Mouse (Mus musculus) embryo, embryonic 11.5 days (tissue): ENCODE measurements around the gene Lcp1.

Source experiments
- DNase-seq: peaks from one replicate; pipeline ENCODE4 v3.0.0-alpha.2; 2012; ENCODE audit warnings: low read depth, low spot score

Gene Lcp1

DNA sequence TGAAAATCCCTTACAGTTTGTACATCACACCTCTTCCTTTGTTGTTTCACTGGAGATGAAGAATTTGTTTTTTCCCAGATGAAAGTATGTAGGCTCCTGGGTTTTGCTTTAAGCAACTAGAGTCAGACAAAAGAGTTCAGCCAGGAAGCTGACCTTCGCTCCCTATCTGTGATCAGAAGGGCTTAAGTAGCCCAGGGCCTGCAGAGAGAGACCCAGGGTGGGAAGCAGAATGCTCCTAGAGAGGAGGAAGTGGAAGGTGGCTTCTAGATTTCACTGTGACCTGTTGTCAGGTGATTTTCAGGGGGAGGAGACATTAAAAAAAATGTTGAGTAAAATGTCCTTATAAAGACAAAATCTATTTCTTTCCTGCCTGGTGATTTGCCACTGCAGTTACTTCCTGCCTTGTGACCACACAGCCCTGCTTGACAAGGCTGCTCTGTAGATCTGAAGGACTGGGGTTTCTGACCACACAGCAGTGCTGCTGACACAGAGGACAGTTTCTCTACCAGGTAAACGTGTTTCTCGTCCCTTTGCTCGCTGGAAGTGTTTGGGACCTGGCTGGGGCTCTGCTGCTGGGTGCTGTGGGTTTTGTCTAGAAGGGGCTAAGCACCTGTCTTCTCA, 45.6 kb downstream of the Lcp1 start:
- DNase-seq, result no peak

DNA sequence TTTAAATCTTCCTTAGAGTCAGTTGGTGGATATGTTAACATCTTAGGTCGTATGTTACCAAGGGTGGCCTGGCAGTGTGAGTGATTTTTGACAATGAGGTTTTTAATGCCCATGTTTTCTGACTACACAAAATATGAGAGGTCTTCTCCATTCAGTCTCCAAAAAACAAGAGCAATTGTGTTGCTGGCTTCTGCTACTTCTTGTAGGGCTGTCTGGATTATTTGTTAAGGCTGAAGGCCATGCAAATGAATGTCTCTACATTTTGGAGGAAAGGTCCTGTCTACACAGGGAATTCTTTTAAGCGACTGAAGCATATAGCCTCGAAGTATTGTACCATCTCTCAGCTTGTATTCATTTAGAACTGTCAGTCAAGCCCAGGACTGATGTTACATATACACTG, 46.5 kb downstream of the Lcp1 start:
- no peak for DNase-seq

DNA sequence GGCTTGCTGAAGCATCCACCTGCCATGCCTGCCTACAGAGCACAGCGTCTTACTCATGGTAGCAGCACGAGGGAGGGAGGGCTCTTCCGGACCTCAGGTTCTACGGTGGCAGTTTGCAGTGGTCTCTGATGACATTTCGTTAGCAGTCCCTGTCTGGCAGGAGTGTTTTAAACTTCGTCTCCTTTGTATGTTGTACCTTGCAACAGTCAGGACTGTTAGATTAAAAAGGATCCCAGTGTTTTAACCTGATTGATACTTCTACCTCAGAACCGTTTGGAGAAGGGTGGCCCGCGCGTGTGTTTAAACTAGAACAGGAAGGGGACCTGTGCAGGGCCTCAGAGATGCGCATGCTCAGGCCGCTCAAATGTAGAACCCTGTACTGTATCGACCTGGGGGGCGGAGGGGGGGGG, 47.5 kb downstream of the Lcp1 start:
- no peak for DNase-seq

DNA sequence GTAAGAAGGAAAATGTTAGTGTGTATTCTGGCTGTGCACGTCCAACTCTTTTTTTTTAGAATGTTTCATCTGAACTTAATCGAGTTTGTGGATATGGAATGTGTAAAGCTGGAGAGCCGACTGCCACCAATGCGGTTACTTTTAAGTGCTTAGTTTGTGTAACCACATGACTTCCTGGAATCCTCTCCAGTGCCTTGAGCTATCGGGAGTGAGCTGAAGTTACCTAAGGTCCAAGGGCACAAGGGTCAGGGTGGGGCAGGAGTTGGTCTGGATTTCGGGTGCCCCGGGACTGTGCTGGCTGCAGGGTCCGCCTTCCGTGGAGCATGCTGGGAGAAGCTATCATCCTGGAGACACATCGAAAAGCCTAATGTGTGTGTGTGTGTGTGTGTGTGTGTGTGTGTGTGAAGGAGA, 47.9 kb downstream of the Lcp1 start:
- no peak for DNase-seq

DNA sequence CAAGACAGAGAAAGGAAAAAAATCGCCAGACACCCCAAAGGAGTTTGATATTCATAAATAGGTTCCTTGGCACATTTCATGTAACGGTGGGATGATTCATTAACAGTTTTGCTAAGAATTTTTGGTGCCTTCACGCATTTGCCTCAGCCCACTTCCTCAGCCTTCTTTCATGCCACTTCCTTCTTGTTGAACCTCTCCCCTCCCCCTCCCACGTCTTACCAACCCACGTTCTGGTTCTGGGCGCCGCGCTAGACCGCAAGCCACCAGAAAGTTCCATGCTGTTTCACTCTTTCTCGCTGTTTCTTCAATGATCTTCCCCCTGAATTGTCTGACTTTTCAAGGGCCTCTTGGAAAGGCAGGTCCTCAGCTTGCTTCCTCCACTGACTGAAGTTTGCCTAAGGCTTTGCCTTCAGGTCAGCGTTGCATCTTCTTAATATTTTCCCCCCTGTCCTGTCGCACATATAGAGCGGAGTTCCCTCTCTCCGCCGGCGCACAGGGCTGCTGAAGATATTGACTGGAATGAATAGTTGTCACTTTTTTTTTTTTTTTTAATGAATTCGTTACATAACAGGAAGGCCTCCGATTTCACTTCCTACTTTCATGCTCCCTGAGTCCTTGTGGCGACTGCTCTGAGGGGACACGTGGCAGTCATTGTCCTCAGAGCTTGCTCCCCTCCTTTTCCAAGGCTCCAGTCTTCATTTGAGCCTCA, 48.5 kb downstream of the Lcp1 start:
- no peak for DNase-seq

DNA sequence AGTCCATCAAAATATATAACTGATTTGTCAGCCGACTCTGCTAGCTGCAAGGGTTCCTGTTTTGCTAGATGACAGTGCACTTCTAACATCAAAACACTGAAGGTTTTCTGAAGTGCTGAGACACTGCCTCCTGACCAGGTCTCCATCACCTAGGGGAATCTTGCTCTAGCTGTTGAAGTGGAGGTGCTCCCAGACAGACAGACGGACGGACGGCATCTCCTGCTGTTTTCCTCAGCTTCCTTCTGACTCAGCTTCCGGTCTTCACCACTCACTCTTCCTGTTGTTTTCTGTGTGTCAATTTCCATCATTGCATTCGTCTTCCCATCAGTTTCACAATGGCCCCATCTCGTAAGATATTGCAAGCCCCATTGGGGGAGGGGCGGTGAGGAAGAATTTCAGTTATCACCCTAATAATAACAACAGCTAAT, 49.7 kb downstream of the Lcp1 start:
- DNase-seq, result no peak

DNA sequence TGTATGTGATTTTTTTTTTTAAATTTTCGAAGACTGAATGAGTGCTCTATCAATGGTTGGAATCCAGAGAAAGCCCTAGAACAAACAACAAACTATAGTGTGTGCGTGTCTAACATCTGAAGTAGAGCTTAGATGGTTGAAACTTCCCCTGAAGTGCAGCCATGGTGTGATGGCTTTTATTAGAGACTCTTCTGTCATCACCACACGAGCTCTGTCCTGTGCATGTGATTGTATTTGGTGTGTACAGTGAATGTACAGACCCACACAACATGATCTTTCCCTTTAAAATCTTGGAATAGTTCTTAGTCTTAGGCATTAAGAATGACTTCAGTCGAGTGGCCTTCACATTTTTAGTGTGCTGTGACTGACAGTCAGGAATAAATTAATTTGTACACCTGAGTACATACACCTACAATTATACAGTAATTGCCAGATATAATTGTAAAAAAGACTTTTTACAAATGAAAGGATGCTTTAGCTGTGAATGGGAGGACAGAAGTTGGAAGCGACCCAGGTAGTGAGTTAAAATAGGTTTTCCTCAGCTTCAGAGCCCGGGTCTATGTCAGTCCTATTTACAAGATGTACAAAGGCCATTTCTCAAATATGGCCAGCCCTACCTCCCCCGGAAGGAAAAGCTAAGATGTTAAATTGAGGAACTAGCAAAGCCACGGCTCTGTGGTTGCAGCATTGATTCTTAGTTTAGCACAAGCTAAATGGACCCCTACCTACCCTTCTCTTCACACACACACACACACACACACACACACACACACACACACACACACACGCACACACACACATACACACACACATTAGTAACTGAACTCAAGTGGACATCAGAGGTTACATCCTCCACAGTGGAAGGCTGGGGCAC, 50.4 kb downstream of the Lcp1 start:
- DNase-seq, result no peak

DNA sequence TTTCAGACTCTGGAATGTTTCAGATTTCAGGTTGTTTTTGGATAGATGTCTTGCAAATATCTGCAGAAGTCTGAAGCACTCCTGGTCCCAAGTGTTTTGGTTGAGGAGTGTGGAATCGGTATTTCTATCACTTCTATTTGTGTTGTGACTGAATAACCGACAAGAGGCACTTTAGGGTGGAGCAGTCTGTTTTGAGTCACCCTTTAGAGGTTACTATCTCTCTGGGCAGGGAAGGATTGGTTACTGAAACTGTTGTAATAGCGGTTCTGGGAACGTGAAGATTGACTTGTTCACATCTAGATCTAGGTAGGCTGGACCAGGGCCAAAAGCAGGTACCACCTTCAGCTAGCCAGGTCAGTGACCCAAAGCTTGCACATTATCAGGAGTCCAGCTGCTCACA, 51.5 kb downstream of the Lcp1 start:
- DNase-seq, result no peak

DNA sequence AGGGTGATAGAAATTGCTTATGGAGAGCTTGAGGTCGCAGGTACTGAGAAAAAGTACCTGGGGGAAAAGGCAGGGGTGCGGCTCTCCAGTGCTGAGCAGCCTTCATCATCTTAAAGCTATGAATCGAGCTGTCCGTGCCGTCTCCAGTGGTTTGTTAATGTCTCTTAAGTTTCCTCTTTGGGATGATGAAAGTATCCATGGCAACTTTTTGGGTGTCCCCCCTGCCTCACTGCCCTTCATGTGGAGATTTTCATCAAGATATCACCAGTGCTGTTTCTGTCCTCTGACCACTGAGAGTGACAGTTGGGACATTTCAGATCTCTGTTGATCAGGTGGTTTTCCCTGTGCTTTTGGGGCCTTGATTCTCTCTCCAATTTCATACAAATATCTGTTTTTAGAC, 51.9 kb downstream of the Lcp1 start:
- no peak for DNase-seq

DNA sequence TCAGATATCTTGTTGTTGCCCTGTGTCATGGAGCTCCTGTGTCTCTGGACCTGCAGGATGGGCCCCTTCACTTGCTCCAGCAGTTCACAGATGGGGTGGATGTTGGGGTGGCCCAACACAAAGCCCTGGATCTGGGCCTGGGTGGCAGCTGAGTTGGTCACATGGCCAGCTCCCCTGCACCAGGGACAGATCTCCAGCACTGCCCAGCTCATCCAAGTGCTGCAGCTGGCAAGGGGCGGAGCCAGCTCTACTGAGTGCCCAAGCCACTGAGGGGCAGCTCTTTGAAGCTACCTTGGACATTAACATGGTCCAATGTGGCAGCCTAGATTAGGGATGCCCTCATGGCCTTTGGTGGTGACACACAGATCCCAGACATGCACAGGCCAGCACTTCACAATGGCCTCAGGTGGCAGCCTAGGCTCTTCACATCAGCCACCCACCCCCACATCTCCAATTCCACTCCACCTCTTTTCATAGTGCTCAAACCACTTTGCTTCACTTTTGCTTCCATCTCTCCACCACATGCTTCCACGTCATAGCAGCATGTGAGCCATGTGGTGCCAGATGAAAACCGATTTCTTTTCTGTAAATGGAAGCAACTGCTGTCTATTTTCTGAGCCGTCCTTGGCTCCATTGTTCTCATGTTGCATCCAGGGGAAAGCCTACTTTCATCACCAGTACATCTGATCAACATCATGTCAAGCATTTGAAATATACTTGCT, 53.3 kb downstream of the Lcp1 start:
- DNase-seq, result no peak

DNA sequence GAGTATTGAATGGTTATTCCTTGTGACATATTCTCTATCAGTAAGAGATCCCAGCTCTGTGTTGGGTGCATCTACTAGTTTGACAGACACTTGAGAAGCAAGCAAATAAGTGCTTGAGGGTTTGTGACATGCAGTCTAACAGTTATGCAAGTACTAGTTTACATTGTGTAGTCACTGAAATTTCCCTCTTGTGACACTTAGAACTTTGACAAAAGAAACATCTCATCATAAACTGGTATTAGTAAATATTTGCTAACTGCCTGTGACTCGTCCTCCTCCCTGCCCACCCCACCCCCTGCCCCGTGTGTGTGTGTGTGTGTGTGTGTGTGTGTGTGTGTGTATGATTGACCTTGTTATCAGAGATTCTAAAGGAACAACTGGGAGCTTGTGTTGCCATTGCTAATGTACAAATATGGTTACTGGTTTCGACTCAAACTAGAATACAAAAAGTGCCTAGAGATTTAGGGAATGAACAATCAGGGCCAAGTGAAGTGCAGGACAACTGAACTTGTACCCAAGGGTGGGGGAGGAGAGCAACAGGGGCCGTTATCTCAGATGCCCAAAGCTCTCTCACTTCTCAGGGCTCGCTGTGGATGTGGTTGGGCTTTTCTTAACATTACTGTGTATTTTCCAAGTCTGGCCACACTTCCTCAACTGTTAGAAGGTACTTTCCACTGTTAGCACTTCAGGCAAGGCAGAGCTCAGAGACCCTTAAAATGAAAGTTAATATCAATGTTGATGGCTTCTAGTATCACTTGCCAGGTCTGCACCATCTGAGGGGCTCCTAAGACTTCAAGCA, 55.1 kb downstream of the Lcp1 start:
- no peak for DNase-seq

DNA sequence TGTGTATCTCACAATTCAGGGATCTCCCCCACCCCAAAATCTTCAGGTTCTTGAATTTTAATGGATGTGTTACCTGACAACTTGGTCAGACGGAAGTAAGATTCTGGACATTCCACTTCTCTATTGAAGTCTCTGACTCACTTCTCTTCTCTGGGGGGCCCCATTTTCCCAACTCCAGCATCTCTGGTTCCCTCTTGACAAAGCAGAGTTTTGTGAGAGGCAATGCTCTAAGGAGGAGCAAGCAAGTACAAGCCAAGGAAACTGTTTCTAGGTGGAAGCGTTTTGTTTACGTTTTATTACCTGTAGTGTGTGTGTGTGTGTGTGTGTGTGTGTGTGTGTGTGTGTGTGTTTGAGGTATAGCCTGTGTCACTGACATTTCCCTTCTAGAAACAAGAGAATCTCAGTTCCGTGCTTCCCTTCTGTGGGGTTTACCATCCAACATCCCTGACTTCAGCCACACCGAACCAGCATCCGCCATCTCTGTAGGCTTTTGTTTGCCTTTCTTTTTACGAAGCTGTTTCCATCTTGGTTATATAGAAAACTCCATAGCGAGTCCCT, 56.0 kb downstream of the Lcp1 start:
- DNase-seq, result no peak

DNA sequence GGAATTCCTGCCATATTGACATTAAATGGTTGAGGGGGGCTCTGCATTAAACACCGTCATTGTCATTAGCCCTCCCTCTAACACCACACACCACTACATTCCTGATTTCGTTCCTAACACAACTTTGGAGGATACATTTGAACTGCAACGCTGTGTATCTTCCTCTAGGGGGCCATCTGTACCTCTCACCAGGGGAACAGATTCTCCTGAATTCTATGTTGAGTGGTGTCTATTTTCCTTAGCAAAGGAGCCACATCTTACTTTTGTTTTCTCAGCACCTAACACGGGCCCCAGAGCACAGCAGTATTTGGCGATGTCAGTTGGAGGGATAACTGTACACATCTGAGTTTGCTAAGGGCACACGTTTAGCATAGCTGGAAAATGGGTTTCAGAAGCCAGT, 57.6 kb downstream of the Lcp1 start:
- no peak for DNase-seq

DNA sequence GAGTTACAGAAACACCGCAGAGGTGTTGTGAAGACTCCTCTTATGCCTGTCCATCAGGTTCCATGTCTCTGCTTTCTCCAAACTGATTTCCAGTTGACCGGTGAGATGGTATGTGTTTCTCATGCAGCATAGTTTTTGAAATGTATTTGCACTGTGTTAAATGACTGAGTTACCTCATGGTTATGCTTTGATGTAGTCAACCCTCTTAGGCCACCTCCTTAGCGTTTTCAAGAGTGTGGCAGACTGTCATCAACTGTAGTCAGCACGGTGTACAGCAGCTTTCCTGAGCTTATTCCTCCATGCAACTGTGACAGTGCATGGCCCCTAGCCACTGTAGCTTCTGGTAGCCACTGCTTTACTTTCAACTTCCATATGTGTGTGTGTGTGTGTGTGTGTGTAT, 58.1 kb downstream of the Lcp1 start:
- no peak for DNase-seq

DNA sequence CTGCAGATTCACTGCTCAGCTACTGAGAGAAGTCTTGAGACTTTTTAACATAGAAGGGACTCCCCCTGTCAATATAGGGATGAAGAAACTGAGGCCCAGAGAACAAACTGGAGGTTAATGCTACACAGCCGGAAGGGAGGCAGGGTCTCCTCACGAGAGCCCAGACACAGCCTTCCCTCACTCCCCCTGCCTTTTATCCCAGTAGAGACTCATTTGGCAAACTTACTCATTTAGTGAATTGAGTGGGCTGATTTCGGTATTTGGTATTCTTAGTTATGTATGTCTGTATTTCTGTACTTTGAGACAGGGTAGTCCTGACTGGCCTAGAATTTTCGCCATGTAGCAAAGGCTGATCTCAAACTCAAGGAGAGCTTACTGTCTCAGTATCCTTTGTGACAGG, 59.8 kb downstream of the Lcp1 start:
- DNase-seq, result no peak

DNA sequence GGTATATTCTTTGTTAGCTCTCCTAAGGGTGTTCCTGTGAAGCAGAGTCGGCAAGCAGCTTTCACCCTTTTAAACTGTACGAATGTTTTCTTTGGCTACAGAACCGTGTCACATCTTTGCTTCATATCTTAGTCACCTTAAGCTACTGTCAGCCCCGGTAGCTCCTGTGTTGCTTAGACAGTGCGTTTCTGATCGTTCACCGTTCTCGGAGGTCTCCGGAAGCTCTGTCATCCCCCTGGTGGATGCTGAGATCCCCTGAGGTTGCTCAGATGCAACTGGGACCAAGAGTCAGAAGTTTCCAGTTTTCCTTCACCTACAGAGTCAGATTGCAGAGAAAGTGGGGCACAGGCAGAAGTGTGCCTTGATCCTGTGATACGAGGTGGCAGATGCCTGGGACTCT, 61.5 kb downstream of the Lcp1 start:
- no peak for DNase-seq

DNA sequence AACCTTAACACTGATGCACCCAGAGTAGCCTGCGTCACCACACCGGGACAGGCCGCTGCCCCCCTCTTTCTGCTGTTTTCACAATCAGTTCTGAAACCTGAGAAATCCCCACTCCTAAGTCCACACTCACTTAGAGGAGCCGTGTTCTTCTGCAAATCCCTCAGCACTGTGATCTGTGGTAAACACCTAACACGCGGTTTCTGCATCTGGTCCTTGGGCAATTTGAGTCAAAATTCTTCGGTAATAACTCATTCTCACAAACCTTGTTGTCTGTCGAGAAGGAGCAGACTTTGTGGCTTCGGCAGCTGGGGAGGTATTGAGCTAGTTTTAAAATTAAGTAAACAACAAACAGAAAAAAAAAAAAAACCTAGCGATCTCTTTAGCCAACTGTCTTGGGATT, 62.0 kb downstream of the Lcp1 start:
- DNase-seq, result no peak

DNA sequence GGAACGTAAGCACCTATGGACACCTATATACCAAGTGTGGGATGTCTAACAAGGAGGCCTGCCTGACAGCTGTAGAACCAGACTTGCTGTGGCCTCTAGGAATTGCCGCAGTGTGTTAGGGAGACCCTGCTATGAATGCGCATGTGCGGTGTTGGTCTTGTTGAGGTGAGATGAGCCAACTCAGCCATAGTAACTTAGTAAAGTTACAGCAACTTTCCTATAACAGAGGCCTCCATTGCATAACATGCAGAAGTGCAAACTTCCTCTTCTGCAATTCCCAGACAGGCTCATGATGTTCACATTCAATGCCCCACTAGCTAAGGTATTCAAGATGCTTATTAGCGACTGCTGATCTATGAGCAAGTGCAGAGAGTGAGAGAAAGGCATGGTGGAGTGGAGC, 64.6 kb downstream of the Lcp1 start:
- DNase-seq, result no peak

DNA sequence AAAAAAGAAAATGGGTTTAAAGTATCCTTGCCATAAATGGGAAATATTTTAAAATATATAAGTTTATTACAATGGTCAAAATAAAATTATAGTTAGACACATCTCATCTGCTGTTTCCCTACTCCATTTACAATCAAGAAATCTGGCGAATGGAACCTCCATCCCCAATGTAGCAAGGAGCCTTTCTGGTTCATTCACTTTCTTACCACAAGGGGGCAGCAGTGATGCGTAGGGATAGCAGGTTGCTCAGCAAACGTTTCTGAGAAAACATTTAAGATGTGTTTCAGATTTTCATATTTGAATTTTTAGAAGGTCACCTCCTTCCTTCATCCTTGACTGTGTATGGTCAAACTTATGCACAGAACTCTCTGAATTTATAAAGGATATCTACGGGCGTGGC, 66.1 kb downstream of the Lcp1 start:
- peak; percentile 55 for DNase-seq

DNA sequence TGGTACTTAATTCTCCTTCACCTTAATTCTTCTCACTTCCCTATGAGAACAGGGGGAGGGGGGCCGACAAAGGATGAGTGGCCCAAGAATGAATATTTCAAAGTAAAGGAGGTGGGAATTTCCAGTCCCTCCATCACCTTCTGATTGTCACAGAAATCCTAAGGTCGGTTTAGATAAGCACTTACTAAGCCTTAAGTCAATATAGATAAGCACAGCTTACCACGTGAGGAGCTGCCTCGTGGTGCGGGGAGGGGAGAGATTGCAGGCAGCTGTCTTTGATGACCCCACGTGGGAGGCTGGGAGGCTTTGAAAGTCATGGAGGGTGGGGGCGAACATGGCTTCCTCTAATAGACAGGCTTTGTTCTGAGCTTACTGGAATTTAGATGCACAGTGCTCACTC, 66.8 kb downstream of the Lcp1 start:
- DNase-seq, result no peak
